Comparison of ENCODE assay signal across 9 mouse cellular contexts in genomic region chr17:56996506-56996905, GRCm38 (mm10). TPM values are rescaled to one million over a fixed set of nuclear protein-coding genes. Genes with fewer than 3 reads are reported as not detected.
A peak's percentile ranks its signal among the peaks of the same experiment; 100 is the strongest.
DNase-seq lines count a peak whose midpoint lies in the region; ATAC-seq and TF ChIP-seq lines count a peak whose summit lies in the region.
"Had no signal": no experiment of that assay in that cellular context is flagged by ENCODE, and none has a peak within 500 bp of the region (broad histone marks: within the 10 kb centered on the region; RNA-seq: fewer than 3 reads in every experiment).

No protein-coding gene starts in this region.

- TF ChIP-seq CTCF in MEL (IDR thresholded peaks at IDR 0.05 in 2 of 3, conservative IDR thresholded peaks at IDR 0.05 in 1 of 3; ENCODE audit: control insufficient read depth in 1 of 3, insufficient read depth in 1 of 3, low read depth in 2 of 3, low read length in 3 of 3, poor library complexity in 1 of 3, severe bottlenecking in 1 of 3): no peak

- no peaks in the 10 kb centered on the region for H3K27me3 ChIP-seq in heart, embryonic 13.5 days (replicated peaks)
- H3K27me3 ChIP-seq in MEL (ENCODE audit: control insufficient read depth in 1 of 2, insufficient read depth in 2 of 2, low read length in 2 of 2): no peaks in the 10 kb centered on the region
- no peaks in the 10 kb centered on the region for H3K27me3 ChIP-seq in forebrain, embryonic 13.5 days
- H3K27me3 ChIP-seq in liver, embryonic 15.5 days: no peaks in the 10 kb centered on the region

- H3K9me3 ChIP-seq in heart, embryonic 13.5 days: no peaks in the 10 kb centered on the region
- H3K9me3 ChIP-seq in MEL (replicated peaks; ENCODE audit: insufficient read depth, low read length): no peaks in the 10 kb centered on the region
- H3K9me3 ChIP-seq in forebrain, embryonic 13.5 days (replicated peaks): no peaks in the 10 kb centered on the region
- H3K9me3 ChIP-seq in liver, embryonic 15.5 days (replicated peaks): no peaks in the 10 kb centered on the region

- DNase-seq in heart, postnatal 14 days: no peak
- DNase-seq in MEL (ENCODE audit: low read depth, low spot score): no peak
- no peak for DNase-seq in urinary bladder, postnatal 14 days (ENCODE audit: low spot score)
- DNase-seq in ovary, postnatal 14 days (ENCODE audit: low spot score): no peak
- no peak for DNase-seq in left cerebral cortex, adult 18-20 months (ENCODE audit: low spot score in 2 of 2)

- no peak for TF ChIP-seq EP300 in MEL (IDR thresholded peaks at IDR 0.05; ENCODE audit: low read depth in 1 of 2, low read length in 2 of 2)

- ATAC-seq in heart, embryonic 13.5 days (ENCODE audit: extremely low read depth, insufficient number of reproducible peaks, low FRiP score, low TSS enrichment): no peak
- 0 out of 2 replicates have a peak, but pooled peaks have one; percentile 0 for ATAC-seq in forebrain, embryonic 13.5 days
- no peak for ATAC-seq in liver, embryonic 15.5 days (ENCODE audit: insufficient read depth)

- H3K4me2 ChIP-seq in heart, embryonic 13.5 days: peak overlapping the region; percentile 83
- H3K4me2 ChIP-seq in forebrain, embryonic 13.5 days: peak overlapping the region; percentile 63; the same call in 1 of the 2 replicates
- H3K4me2 ChIP-seq in liver, embryonic 15.5 days: peak overlapping the region; percentile 89

- WGBS in heart, embryonic 13.5 days: 75% methylated on average over 2 of the region's 2 CpGs
- 85% methylated on average over 2 of the region's 2 CpGs for WGBS in forebrain, embryonic 13.5 days
- 57% methylated on average over 2 of the region's 2 CpGs for WGBS in liver, embryonic 15.5 days (ENCODE audit: insufficient replicate concordance)

- H3K9ac ChIP-seq in heart, embryonic 13.5 days: peak overlapping the region; percentile 44; the same call in 1 of the 2 replicates
- peak overlapping the region; percentile 30 for H3K9ac ChIP-seq in MEL (ENCODE audit: control insufficient read depth, low read depth, low read length, poor library complexity, severe bottlenecking)
- no peak overlapping the region for H3K9ac ChIP-seq in forebrain, embryonic 13.5 days
- H3K9ac ChIP-seq in liver, embryonic 15.5 days: 0 out of 2 replicates have a peak overlapping the region, but pooled peaks have one; percentile 13

- no peak for TF ChIP-seq POLR2A in MEL (IDR thresholded peaks at IDR 0.05; ENCODE audit: control insufficient read depth in 1 of 2, insufficient read depth in 1 of 2, low read depth in 1 of 2, low read length in 2 of 2, poor library complexity in 1 of 2)

- intact Hi-C loops in heart, postnatal 14 days (cut with DNase I): loop anchor here (2.0 to 10.0 kb wide), 3 partner anchors 61 to 338 kb away; partner anchors contain the start of genes Crb3, Gpr108, Slc25a23 and Trip10

- H3K4me3 ChIP-seq in heart, embryonic 13.5 days: peak overlapping the region; percentile 85; the same call in 1 of the 2 replicates
- H3K4me3 ChIP-seq in MEL (ENCODE audit: control insufficient read depth in 1 of 2, insufficient read depth in 1 of 2, low read depth in 2 of 2, low read length in 2 of 2): no peak overlapping the region
- peak overlapping the region; percentile 73 for H3K4me3 ChIP-seq in forebrain, embryonic 13.5 days
- H3K4me3 ChIP-seq in liver, embryonic 15.5 days (replicated peaks): peak overlapping the region; percentile 88

- H3K27ac ChIP-seq in heart, embryonic 13.5 days (replicated peaks): peak overlapping the region; percentile 83; the same call in 1 of the 2 replicates
- H3K27ac ChIP-seq in MEL (ENCODE audit: control insufficient read depth, low read depth, low read length): peak overlapping the region; percentile 2; the same call in 1 of the 2 replicates
- H3K27ac ChIP-seq in forebrain, embryonic 13.5 days: no peak overlapping the region
- H3K27ac ChIP-seq in liver, embryonic 15.5 days (replicated peaks): no peak overlapping the region

- peaks cover 70% of the 10 kb centered on the region for H3K36me3 ChIP-seq in heart, embryonic 13.5 days
- H3K36me3 ChIP-seq in MEL (ENCODE audit: control insufficient read depth in 1 of 2, insufficient read depth in 2 of 2, low read length in 2 of 2): peaks cover 2 to 3% of the 10 kb centered on the region in 2 experiments; a peak in 3 of 4 replicates
- H3K36me3 ChIP-seq in forebrain, embryonic 13.5 days (ENCODE audit: poor library complexity, severe bottlenecking): peaks cover 62% of the 10 kb centered on the region
- peaks cover 57% of the 10 kb centered on the region for H3K36me3 ChIP-seq in liver, embryonic 15.5 days (replicated peaks)

- peaks cover 5% of the 10 kb centered on the region for H3K79me2 ChIP-seq in MEL (ENCODE audit: control insufficient read depth, insufficient read depth, low read length, poor library complexity)

- no peak for TF ChIP-seq RAD21 in MEL (IDR thresholded peaks at IDR 0.05; ENCODE audit: low read depth, low read length)

- peaks cover 33% of the 10 kb centered on the region for H3K4me1 ChIP-seq in heart, embryonic 13.5 days
- H3K4me1 ChIP-seq in MEL (ENCODE audit: control insufficient read depth in 1 of 2, insufficient read depth in 2 of 2, low read length in 2 of 2): peaks cover 0 to 11% of the 10 kb centered on the region in 2 experiments; a peak in 2 of 4 replicates
- peaks cover 6% of the 10 kb centered on the region for H3K4me1 ChIP-seq in forebrain, embryonic 13.5 days
- H3K4me1 ChIP-seq in liver, embryonic 15.5 days (replicated peaks): peaks cover 29% of the 10 kb centered on the region

TF ChIP-seq in MEL, 35 proteins besides CTCF, POLR2A, EP300 and RAD21:
- TF ChIP-seq KAT2A (conservative IDR thresholded peaks at IDR 0.05; ENCODE audit: low read depth, low read length): no peak
- no peak for TF ChIP-seq CHD2 (IDR thresholded peaks at IDR 0.05; ENCODE audit: low read length)
- TF ChIP-seq SIN3A (IDR thresholded peaks at IDR 0.05; ENCODE audit: low read length): no peak

RNA-seq across cellular contexts. Expression of gene Alkbh7, which starts 0.6 kb away (rescaled TPM):
- 45.7 and 56.8 TPM in 2 replicates for polyA plus RNA-seq in heart, embryonic 13.5 days (2015; fragmentation: Nextera tagmentation; extraction: Ambion mirVana)
- total RNA-seq in heart, postnatal 14 days (2021): 10 to 100 TPM; 49.6 to 52.8 TPM
- total RNA-seq in MEL (2012; rRNA removed): 22.5 and 26.4 TPM in 2 replicates
- 10 to 100 TPM in 1 of 2 experiments, not detected in 1; 18.9 TPM for polyA plus RNA-seq in MEL (2012; ENCODE audit: insufficient read depth in 1 of 2, insufficient read length in 2 of 2, low read depth in 1 of 2, low replicate concordance in 2 of 2, missing spikeins in 1 of 2)
- polyA plus RNA-seq in forebrain, embryonic 13.5 days (2015; fragmentation: Nextera tagmentation; extraction: Ambion mirVana): 41.0 and 41.2 TPM in 2 replicates
- polyA plus RNA-seq in liver, embryonic 15.5 days (2015; fragmentation: Nextera tagmentation; extraction: Ambion mirVana): 15.4 and 17.0 TPM in 2 replicates
- 10 to 100 TPM; 26.1 to 28.1 TPM for total RNA-seq in left cerebral cortex, adult 18-20 months (2021)

RNA-seq across cellular contexts. Expression of gene Pspn, which starts 3.3 kb away (rescaled TPM):
- 0.35 TPM in 1 of 2 replicates, not detected in the other for polyA plus RNA-seq in heart, embryonic 13.5 days (2015; fragmentation: Nextera tagmentation; extraction: Ambion mirVana)
- not detected for total RNA-seq in heart, postnatal 14 days (2021)
- not detected in 2 replicates for total RNA-seq in MEL (2012; rRNA removed)
- polyA plus RNA-seq in MEL (2012; ENCODE audit: insufficient read depth in 1 of 2, insufficient read length in 2 of 2, low read depth in 1 of 2, low replicate concordance in 2 of 2, missing spikeins in 1 of 2): 1 to 10 TPM in 1 of 2 experiments, not detected in 1; 1.0 TPM
- polyA plus RNA-seq in forebrain, embryonic 13.5 days (2015; fragmentation: Nextera tagmentation; extraction: Ambion mirVana): 0.43 TPM in 1 of 2 replicates, not detected in the other
- not detected in 2 replicates for polyA plus RNA-seq in liver, embryonic 15.5 days (2015; fragmentation: Nextera tagmentation; extraction: Ambion mirVana)
- total RNA-seq in left cerebral cortex, adult 18-20 months (2021): under 1 TPM in 1 of 2 experiments, not detected in 1; 0.82 TPM

RNA-seq across cellular contexts. Expression of gene Clpp, which starts 6.4 kb away (rescaled TPM):
- 110 and 125 TPM in 2 replicates for polyA plus RNA-seq in heart, embryonic 13.5 days (2015; fragmentation: Nextera tagmentation; extraction: Ambion mirVana)
- 10 to 100 TPM; 57.3 to 64.0 TPM for total RNA-seq in heart, postnatal 14 days (2021)
- total RNA-seq in MEL (2012; rRNA removed): 177 TPM in 2 replicates
- 100 to 1,000 TPM in 1 of 2 experiments, not detected in 1; 178 TPM for polyA plus RNA-seq in MEL (2012; ENCODE audit: insufficient read depth in 1 of 2, insufficient read length in 2 of 2, low read depth in 1 of 2, low replicate concordance in 2 of 2, missing spikeins in 1 of 2)
- 171 and 183 TPM in 2 replicates for polyA plus RNA-seq in forebrain, embryonic 13.5 days (2015; fragmentation: Nextera tagmentation; extraction: Ambion mirVana)
- 67.8 and 75.8 TPM in 2 replicates for polyA plus RNA-seq in liver, embryonic 15.5 days (2015; fragmentation: Nextera tagmentation; extraction: Ambion mirVana)
- total RNA-seq in left cerebral cortex, adult 18-20 months (2021): 10 to 100 TPM; 63.8 to 67.7 TPM

RNA-seq across cellular contexts. Expression of gene Acer1, which starts 14.6 kb away (rescaled TPM):
- polyA plus RNA-seq in heart, embryonic 13.5 days (2015; fragmentation: Nextera tagmentation; extraction: Ambion mirVana): 0.06 TPM in 1 of 2 replicates, not detected in the other
- not detected for total RNA-seq in heart, postnatal 14 days (2021)
- total RNA-seq in MEL (2012; rRNA removed): not detected in 2 replicates
- polyA plus RNA-seq in MEL (2012; ENCODE audit: insufficient read depth in 1 of 2, insufficient read length in 2 of 2, low read depth in 1 of 2, low replicate concordance in 2 of 2, missing spikeins in 1 of 2): under 1 TPM in 1 of 2 experiments, not detected in 1; 0.03 TPM
- not detected in 2 replicates for polyA plus RNA-seq in forebrain, embryonic 13.5 days (2015; fragmentation: Nextera tagmentation; extraction: Ambion mirVana)
- not detected in 2 replicates for polyA plus RNA-seq in liver, embryonic 15.5 days (2015; fragmentation: Nextera tagmentation; extraction: Ambion mirVana)
- not detected for total RNA-seq in left cerebral cortex, adult 18-20 months (2021)
- total RNA-seq: megakaryocyte-erythroid progenitor cell, adult 5-6 weeks had no signal

RNA-seq across cellular contexts. Expression of gene Gtf2f1, which starts 14.6 kb away (rescaled TPM):
- 32.8 and 35.1 TPM in 2 replicates for polyA plus RNA-seq in heart, embryonic 13.5 days (2015; fragmentation: Nextera tagmentation; extraction: Ambion mirVana)
- 10 to 100 TPM; 22.0 to 23.6 TPM for total RNA-seq in heart, postnatal 14 days (2021)
- 116 and 145 TPM in 2 replicates for total RNA-seq in MEL (2012; rRNA removed)
- 100 to 1,000 TPM in 1 of 2 experiments, not detected in 1; 171 TPM for polyA plus RNA-seq in MEL (2012; ENCODE audit: insufficient read depth in 1 of 2, insufficient read length in 2 of 2, low read depth in 1 of 2, low replicate concordance in 2 of 2, missing spikeins in 1 of 2)
- polyA plus RNA-seq in forebrain, embryonic 13.5 days (2015; fragmentation: Nextera tagmentation; extraction: Ambion mirVana): 77.6 and 85.6 TPM in 2 replicates
- polyA plus RNA-seq in liver, embryonic 15.5 days (2015; fragmentation: Nextera tagmentation; extraction: Ambion mirVana): 46.8 and 48.8 TPM in 2 replicates
- total RNA-seq in left cerebral cortex, adult 18-20 months (2021): 10 to 100 TPM; 60.7 to 64.5 TPM

Comparison
In these comparisons a context has a peak if more than half of its experiments do, and no peak if none do; other contexts are left out.
1. H3K27ac ChIP-seq: peak in heart, embryonic 13.5 days (single experiment) and MEL (single experiment); none in forebrain, embryonic 13.5 days (single experiment) and liver, embryonic 15.5 days (single experiment).
2. H3K4me3 ChIP-seq: peak in heart, embryonic 13.5 days (single experiment), forebrain, embryonic 13.5 days (single experiment) and liver, embryonic 15.5 days (single experiment); none in MEL (0 of 2).
3. Peak in every context shown above with its lines, with median percentiles within 50 percentile points of each other: H3K4me2 ChIP-seq.